Mouse (Mus musculus): ENCODE data around the gene Grid2ip.

DNA sequence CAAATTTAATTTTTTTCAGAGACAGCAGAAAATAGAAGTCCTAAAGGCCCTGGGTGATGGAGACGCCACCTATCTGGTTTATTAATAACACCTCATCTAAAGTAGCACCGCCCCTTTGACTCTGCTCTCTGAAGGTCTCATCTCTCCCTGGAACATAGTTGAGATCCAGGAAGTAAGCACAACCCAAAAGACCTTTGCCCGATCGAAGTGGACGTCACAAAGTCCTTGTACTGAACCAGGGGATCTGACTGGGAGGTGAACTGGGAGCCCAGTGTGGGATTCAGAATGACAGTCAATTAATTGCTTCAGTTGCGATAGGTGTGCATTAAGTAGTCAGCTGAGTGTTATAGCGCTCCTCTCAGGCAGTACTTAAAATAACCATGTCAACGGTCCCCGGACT is 48.1 kb downstream of the Grid2ip start:
- TF ChIP-seq MAX (IDR thresholded peaks at IDR 0.05; ENCODE audit: low read depth) (no peak), MYOD1 (IDR thresholded peaks at IDR 0.05; ENCODE audit: control insufficient read depth in 1 of 3, insufficient read length in 2 of 3, low read depth in 2 of 3) (no peak), USF1 (IDR thresholded peaks at IDR 0.05; ENCODE audit: low read depth) (no peak), POLR2A (IDR thresholded peaks at IDR 0.05; ENCODE audit: insufficient read length, low read depth) (no peak), TCF12 (IDR thresholded peaks at IDR 0.05; ENCODE audit: insufficient read depth, poor library complexity, severe bottlenecking) (no peak), E2F4 (IDR thresholded peaks at IDR 0.05; ENCODE audit: insufficient read depth) (no peak), TCF3 (IDR thresholded peaks at IDR 0.05; ENCODE audit: insufficient read length, low read depth) (no peak), MYOG (IDR thresholded peaks at IDR 0.05; ENCODE audit: control insufficient read depth in 1 of 3, insufficient read depth in 1 of 3, insufficient read length in 2 of 3, low read depth in 2 of 3) (no peak), POLR2AphosphoS2 (IDR thresholded peaks at IDR 0.05; ENCODE audit: insufficient read length, low read depth) (no peak), CEBPB (IDR thresholded peaks at IDR 0.05; ENCODE audit: insufficient read depth, poor library complexity, severe bottlenecking) (no peak), SRF (IDR thresholded peaks at IDR 0.05; ENCODE audit: control insufficient read depth, insufficient read length, low read depth) (no peak), REST (IDR thresholded peaks at IDR 0.05; ENCODE audit: insufficient read depth, insufficient read length) (no peak)

Data from myocyte (in vitro differentiated cells).